Mouse (Mus musculus) limb, embryonic 15.5 days (tissue): ENCODE data around the gene Ugt1a6a. TPM values are rescaled to one million over a fixed set of nuclear protein-coding genes. Genes with fewer than 3 reads are reported as not detected.

Source experiments
- ATAC-seq: fragments of 200-750 bp; cut with Nextera tagmentation; 2 replicates; pipeline ENCODE4 v1.8.0; 2017; ENCODE audit warnings: low read depth, moderate TSS enrichment; ENCODE audit not compliant: insufficient number of reproducible peaks, low FRiP score, low TSS enrichment
- H3K27ac ChIP-seq: fragments of 300-500 bp; sonication (generic); 2 replicates; pipeline ENCODE4 v1.5.1; 2015; ENCODE audit warnings: moderate library complexity, mild to moderate bottlenecking, inconsistent platforms
- H3K27me3 ChIP-seq: fragments of 300-500 bp; sonication (generic); 2 replicates; pipeline ENCODE4 v1.6.1; 2015; ENCODE audit warnings: inconsistent platforms
- H3K36me3 ChIP-seq: fragments of 300-500 bp; sonication (generic); 2 replicates; pipeline ENCODE4 v1.6.1; 2015; ENCODE audit warnings: inconsistent platforms
- H3K4me1 ChIP-seq: fragments of 300-500 bp; sonication (generic); 2 replicates; pipeline ENCODE4 v1.6.1; 2015; ENCODE audit warnings: inconsistent platforms
- H3K4me2 ChIP-seq: fragments of 300-500 bp; sonication (generic); 2 replicates; pipeline ENCODE4 v1.6.1; 2015; ENCODE audit warnings: mild to moderate bottlenecking, inconsistent platforms
- H3K4me3 ChIP-seq: fragments of 300-500 bp; sonication (generic); 2 replicates; pipeline ENCODE4 v1.5.1; 2015; ENCODE audit warnings: mild to moderate bottlenecking, inconsistent platforms
- H3K9ac ChIP-seq: fragments of 300-500 bp; sonication (generic); 2 replicates; pipeline ENCODE4 v1.6.1; 2015; ENCODE audit warnings: inconsistent platforms
- H3K9me3 ChIP-seq: fragments of 300-500 bp; sonication (generic); 2 replicates; pipeline ENCODE4 v1.6.1; 2016; ENCODE audit warnings: inconsistent platforms
- WGBS: fragments of 180-500 bp; shearing (Covaris S2); methylation state at CpG from one replicate; pipeline ENCODE4 v1.1.7; 2015; 5-methylcytosine and 5-hydroxymethylcytosine counted together
- polyA plus RNA-seq: library from polyadenylated mRNA; unstranded; fragments of >200 nt; fragmentation: Nextera tagmentation; extraction: Ambion mirVana; gene quantifications from 2 replicates; pipeline ENCODE4 v1.2.1, GENCODE M21; 2015

The Ugt1a6a gene
- polyA plus RNA-seq, 1 experiment from 2014 or later = 7.5 TPM

- H3K27ac ChIP-seq = no peak overlapping the region
- H3K36me3 ChIP-seq = peaks cover 87% of the 10 kb centered on the region
- H3K9me3 ChIP-seq = no peaks in the 10 kb centered on the region
- H3K4me3 ChIP-seq = no peak overlapping the region
- no peak overlapping the region for H3K4me2 ChIP-seq
- H3K4me1 ChIP-seq = no peaks in the 10 kb centered on the region
- H3K9ac ChIP-seq = no peak overlapping the region
- WGBS = 92% methylated on average over 6 of the region's 6 CpGs
- 0 out of 2 replicates have a peak, but pooled peaks have one; percentile 0 for ATAC-seq
- H3K27me3 ChIP-seq = no peaks in the 10 kb centered on the region
Observed at GRCm38 (mm10) chr1:88267489-88267888, 132.9 kb downstream of the Ugt1a6a start.

GRCm38 (mm10) chr1:88268070-88268469 lies 133.5 kb downstream of the Ugt1a6a start:
- ATAC-seq = no peak
- Histone ChIP-seq H3K4me1 (no peaks in the 10 kb centered on the region), H3K4me3 (no peak overlapping the region), H3K9me3 (no peaks in the 10 kb centered on the region), H3K4me2 (no peak overlapping the region), H3K27ac (no peak overlapping the region), H3K27me3 (no peaks in the 10 kb centered on the region), H3K9ac (no peak overlapping the region), H3K36me3 (peaks cover 87% of the 10 kb centered on the region)
- WGBS = 86% methylated on average over 6 of the region's 6 CpGs

Other genes with a start within 250 kb of the Ugt1a6a start
- 38.0 and 39.2 TPM in 2 replicates for gene Usp40, start 126.3 kb upstream of the Ugt1a6a start, polyA plus RNA-seq
- not detected in 2 replicates for gene Ugt1a10, start 79.4 kb upstream of the Ugt1a6a start, polyA plus RNA-seq
- gene Ugt1a9, start 64.0 kb upstream of the Ugt1a6a start, polyA plus RNA-seq = not detected in 2 replicates
- not detected in 2 replicates for gene Ugt1a8, start 47.0 kb upstream of the Ugt1a6a start, polyA plus RNA-seq
- 4.2 and 4.6 TPM in 2 replicates for gene Ugt1a7c, start 39.7 kb upstream of the Ugt1a6a start, polyA plus RNA-seq
- gene Ugt1a6b, start 31.6 kb upstream of the Ugt1a6a start, polyA plus RNA-seq = 0.60 and 1.00 TPM in 2 replicates
- gene Ugt1a5, start 31.2 kb downstream of the Ugt1a6a start, polyA plus RNA-seq = not detected in 2 replicates
- not detected in 2 replicates for gene Ugt1a2, start 65.8 kb downstream of the Ugt1a6a start, polyA plus RNA-seq
- gene Dnajb3, start 71.0 kb downstream of the Ugt1a6a start, polyA plus RNA-seq = 11.1 and 11.6 TPM in 2 replicates
- gene Ugt1a1, start 77.2 kb downstream of the Ugt1a6a start, polyA plus RNA-seq = 10.8 and 12.3 TPM in 2 replicates
- 1.6 and 2.2 TPM in 2 replicates for gene Mroh2a, start 92.2 kb downstream of the Ugt1a6a start, polyA plus RNA-seq
- gene Hjurp, start 142.8 kb downstream of the Ugt1a6a start, polyA plus RNA-seq = 161 and 168 TPM in 2 replicates
- gene Trpm8, start 142.9 kb downstream of the Ugt1a6a start, polyA plus RNA-seq = not detected in 2 replicates